Mouse (Mus musculus): Measurements from ENCODE around the gene Cdh24.

The Cdh24 gene

DNA sequence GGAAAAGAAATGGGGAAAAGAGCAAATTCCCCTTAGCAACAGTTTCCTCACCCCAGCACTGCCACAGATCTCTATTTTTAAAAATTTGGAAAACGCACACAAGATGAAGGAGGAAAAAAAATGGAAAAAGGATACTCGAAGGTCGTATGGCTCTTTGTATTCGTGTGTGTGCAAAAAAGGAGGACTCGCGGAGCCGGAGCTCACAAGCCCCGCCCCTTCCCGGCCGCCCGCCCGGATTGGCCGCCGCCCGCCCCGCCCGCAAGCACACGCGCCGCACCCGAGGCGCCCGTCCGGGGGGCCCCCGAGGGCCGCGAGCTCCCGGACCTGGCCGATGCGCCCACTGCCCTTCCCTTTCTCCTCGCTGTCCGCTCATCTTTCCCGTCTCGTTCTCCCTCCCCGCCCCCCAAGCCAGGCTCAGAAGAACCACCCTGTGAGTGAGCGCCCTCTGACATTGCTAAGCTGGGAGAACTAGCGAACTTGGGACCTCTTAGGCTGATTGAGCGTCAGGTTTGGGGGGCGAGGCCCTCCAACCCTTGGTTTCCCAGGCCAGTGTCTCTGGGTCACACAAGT lies 35.3 kb downstream of the Cdh24 start, which contains the start of gene 4931414P19Rik:
Gene 4931414P19Rik (minus strand): TSS at position 242 of the 570 bp plus-strand sequence.
- DNase-seq (ENCODE audit: low spot score), result peak; percentile 80

DNA sequence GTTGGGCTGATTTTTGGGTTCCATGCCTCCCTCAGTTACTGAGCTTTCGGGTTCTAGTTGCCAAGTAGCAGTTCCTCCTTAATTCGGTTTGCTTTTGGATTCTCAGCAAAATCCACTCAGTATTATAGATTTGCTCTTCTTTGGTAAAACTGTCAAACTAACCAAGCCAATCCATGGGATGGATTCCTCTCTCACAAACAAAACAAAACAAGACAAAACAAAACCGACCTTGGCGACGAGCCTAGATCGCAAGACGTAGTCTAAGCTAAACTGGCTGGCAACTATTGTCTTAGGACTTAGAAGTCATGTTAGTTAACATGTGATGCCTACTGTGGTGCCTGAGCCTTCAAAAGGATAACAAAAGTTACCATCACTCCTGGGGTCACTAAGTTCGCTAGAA lies 37.5 kb downstream of the Cdh24 start:
- no peak for DNase-seq (ENCODE audit: low spot score)

DNA sequence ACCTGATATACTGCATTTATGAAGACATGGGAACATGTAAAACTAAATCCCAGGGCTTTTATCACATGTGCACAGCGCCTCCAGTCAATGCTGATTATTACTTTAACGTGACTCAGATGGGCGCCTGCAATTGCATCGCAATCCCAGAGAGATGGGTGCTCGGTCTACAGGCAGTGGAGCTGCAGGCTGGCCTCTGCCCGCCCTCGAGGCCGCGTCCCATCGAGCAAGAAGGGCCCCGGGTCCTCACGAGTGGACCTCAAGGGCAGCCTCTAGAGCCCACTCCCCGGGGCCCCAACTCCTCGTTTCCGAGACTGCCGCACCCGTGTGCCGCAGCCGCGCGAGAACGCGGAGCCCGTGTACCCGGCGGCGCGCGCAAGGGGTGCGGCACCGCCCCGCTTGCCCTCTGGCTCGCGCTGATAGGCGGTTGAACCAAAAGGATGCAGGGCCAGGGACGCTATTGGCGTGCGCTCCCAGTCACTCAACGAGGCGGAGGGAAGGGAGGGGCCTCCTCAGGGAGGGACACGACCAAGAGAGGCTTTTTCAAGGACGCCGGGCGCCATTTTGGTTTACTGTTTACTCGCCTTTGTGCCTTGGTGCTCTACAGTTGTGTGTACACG lies 38.0 kb downstream of the Cdh24 start:
- DNase-seq (ENCODE audit: low spot score), result peak; percentile 86

DNA sequence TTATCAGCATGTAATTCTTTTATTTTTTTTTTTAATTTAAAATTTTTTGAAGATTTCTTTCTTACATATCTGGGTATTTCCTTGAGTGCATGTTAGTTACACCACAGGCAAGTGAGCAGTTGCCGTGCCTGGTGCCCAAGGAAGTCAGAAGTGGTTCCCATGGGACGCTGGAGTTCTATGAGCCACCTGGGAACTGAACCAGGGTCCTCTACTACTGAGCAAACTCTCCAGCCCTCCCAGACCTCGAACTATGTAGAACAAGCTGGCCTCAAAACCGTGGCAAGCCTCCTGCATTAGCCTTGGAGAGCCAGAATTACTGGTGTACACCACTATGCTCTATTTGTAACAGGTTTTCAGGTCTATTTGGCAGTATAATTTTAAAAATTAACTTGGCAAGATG lies 38.6 kb downstream of the Cdh24 start:
- DNase-seq (ENCODE audit: low spot score), result no peak

DNA sequence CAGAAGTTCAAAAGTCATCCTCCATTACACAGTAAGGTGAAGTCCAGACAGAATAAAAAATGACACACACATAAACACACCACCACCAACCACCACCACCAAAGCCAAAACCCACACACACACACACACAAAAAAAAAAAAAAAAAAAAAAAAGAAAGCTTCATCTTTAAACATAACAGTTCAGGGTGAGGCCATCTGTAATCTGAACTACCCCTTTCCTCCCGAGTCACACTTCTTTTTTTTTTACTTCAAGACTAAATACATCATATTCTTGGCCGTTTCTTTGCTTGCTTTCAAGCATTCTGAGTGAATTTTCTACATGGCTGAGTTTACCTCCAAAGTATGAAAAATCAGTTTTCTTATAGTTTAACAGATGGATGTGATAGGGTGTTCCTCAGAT lies 39.6 kb downstream of the Cdh24 start:
- DNase-seq (ENCODE audit: low spot score), result no peak

DNA sequence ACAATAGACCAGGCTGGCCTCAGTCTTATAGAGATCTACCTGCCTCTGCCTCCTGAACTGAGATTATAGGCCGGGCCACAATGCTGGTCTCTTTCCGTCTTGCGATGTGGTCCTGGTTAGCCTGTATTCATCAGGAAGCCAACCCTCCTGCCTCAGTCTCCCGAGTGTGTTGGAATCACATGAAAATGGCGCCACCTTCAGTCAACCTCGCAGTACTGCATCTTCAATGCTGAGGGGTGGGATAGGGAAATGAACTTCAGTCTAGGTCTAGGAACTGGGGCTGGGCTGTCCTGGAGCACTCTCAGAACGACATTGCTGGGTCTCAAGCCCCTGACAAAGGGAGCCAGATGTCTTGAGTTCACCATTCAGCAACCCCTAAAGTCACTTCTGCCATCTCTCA lies 44.1 kb downstream of the Cdh24 start:
- DNase-seq (ENCODE audit: low spot score), result no peak

DNA sequence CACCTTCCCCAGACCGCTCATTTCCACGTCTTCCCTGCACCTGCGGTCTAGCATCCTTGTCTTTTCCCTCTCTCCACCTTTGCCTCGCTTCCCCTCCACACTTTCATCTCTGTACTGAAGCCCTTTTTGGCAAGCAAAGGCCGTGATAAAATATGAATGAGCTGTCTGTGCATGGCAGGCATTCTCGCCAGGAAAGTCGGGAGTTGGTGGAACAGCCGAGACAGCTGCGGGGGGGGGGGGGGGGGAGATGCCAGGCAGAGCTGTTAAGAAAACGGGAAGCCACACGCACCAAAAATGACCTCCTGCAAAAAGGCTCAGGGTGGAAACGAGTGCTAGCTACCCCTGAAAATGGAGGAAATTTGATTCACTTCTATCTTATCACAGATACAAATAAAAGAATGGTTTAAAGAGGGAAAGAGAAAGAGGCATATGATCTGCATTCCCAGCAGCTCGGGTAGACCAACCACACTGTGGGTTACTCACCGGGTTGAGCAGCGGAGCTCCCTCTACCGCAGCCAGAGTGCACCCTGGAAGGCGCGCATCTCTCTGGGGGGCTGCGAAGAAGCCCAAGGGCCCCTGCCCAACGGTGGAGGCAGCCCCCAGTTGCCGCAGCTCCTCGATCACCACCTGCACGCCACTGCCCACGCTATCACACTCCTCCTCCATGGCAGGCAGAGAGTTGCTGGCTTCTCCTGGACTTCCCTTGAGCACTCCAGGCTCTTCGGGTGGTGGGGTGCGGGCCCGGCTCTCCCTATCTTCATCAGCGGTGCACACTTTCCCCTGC lies 46.3 kb downstream of the Cdh24 start:
- DNase-seq (ENCODE audit: low spot score), result no peak

DNA sequence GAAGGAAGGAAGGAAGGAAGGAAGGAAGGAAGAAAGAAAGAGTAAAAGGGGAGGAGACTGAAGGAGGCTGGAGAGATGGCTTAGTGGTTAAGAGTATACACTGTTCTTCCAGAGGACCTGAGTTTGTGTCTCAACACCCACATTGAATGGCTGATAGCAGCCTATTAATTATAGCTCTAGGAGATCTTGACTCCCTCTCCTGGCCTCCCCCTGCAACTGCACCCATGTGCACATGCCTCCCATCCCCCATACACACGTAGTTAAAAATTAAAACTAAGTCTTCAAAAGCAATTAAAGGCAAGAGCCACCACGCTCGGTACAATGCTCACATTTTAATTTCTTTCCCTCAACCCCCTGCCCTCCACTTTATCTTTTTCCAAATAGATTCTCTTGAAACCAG lies 47.1 kb downstream of the Cdh24 start:
- DNase-seq (ENCODE audit: low spot score), result no peak

DNA sequence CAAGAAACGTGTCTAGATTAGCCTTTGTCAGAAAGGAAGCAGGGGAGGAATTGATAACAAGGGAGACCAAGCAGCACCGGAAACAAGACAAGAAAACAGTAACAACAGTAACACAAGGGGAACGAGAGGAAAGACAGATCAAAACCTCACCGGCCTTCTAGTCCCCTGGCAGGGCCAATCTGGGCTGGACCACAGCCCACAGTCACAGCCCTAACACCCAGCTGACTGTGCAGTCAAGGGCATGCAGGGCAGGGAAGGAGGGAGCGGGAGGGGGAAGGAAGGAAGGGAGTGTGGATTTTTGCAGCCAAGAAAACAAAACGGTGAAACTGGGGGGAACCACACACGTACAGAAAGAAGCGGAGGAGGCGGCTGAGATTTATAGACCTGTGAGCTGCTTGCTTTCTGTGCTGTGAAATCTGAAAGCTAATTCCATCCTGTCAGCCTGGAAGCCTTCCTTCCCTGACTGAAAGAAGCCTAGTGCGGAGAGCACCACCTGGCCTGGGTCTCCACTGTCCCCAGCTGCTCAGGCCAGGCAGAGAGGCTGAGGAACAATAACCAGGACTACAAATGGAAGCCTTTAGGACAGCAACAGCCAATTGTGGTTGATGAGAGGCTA lies 48.7 kb downstream of the Cdh24 start:
- no peak for DNase-seq (ENCODE audit: low spot score)

DNA sequence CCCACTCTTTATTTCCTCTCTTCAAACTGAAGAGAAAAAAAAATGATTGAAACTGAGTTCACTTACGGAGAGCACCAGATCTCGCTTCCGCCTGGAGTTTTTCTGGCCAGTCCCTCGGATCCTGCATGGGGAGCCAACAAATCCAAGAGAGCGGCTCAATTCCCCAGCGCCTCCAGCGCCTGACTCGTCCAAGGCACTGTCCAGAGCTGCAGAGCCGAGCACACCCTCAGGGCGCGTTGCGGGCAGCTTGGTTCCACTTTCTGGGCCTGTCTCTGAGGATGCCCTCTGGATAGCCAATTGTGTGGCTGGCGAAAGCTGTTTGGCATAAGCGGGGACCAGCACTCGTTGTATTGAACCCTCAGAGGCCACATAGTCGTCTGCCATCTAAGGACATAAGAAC lies 50.1 kb downstream of the Cdh24 start:
- DNase-seq (ENCODE audit: low spot score), result no peak

DNA sequence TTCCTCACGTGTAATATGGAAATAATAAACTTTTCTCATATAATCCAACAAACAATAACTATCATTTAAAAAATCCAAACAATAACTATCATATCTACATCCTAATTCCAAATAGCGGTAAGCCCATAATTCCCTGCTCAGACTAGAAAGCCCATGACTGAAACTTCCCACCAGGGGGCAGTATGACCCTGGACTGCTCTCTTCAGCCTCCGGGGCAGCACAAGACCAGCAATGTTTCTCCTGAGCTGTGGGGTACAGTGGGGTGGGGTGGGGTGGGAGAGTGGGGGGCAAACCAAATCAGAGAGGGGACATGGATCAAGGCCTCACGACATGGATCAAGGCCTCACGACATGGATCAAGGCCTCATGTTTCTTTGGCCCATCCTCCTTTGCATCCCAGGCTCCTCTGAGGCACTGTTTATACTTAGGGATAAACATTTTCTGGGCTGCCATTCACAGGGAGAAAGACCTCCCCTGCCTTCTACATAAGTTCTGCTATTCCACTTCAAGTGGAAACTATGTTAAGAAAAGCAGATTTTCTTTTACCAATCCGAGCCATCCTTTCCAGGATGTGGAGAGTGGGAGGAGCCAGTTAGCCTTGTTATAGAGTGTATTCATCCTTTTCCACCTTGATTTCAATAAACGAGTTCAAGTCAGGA lies 57.4 kb downstream of the Cdh24 start:
- peak; percentile 62 for DNase-seq (ENCODE audit: low spot score)

DNA sequence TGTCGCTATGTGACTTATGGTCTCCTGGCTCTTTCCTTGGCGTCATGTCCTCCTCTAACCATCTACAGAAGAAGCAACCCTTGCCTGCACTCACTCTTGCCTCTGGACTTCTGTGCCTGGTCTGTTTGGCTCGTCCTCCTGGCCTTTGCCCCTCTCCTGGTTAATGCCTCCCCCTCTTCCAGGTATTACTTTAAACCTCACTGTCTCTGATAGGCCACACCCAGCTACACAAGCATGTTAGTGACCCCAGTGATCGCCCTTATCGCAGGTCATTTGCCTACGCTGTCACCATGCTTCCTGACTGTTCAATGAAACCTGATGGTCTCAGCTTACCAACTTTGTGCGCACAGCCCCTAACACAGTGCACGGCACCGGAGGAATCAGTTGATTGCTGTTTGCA lies 58.6 kb downstream of the Cdh24 start:
- DNase-seq (ENCODE audit: low spot score), result no peak
